Mouse (Mus musculus) brain, embryonic 18.5 days (tissue): ENCODE measurements around the gene Tulp4.
A peak's percentile ranks its signal among the peaks of the same experiment; 100 is the strongest.

Experiments used
- DNase-seq: peaks from one replicate; pipeline ENCODE4 v3.0.0-alpha.2; 2012; ENCODE audit warnings: low read depth, low spot score

Gene Tulp4

DNA sequence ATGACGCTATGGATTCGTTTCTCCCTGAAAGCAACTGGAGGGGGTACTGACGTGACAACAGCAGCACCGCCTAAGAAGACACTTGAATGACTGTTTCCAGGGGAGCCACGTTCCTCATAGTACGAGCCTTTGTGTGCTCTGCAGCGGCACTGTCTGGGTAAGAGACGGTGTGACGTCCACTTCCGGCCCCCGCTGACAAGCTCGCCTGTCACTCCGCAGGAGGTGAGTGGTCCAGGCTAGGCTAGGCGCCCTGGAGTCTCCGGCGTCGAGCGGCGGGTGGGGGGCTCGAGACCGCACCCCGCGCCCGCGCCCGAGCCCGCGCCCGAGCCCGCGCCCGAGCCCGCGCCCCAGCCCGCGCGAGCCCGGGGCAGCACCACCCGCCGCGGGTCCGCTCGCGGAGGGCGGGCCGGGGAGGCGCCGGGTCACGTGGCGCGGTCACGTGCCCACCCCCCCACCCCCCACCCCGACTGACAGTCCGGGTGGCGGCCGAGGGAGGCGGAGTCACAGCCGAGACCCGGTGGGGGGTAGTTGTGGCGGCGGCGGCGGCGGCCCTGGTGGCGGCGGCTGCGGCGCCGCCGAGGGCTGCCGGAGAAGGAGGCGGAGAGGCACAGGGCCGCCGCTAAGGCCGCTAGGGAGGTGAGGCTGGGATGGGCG lies at the start of gene Tulp4:
Tulp4 (plus strand) TSS at position 77 of the 654 bp plus-strand sequence.
- DNase-seq = peak; percentile 88

DNA sequence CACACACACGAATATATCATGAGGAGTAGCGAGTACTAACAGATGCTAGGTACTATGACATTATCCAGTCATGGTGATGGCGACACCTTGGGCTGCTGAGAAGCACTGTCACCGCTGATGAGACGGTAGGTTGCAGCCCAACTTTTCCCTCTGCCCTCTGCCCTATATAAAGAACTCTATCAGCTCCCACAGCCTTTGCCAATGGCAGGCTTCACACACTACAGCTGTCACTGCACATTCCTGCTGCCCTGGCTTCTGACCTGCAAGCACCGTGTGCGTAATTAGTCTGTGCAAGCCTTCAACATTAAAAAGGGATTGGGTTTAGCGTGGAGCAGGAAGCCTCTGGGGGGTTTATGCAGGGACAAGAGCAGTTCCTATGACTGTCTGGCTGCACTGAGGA lies 43.4 kb upstream of the Tulp4 start:
- no peak for DNase-seq

DNA sequence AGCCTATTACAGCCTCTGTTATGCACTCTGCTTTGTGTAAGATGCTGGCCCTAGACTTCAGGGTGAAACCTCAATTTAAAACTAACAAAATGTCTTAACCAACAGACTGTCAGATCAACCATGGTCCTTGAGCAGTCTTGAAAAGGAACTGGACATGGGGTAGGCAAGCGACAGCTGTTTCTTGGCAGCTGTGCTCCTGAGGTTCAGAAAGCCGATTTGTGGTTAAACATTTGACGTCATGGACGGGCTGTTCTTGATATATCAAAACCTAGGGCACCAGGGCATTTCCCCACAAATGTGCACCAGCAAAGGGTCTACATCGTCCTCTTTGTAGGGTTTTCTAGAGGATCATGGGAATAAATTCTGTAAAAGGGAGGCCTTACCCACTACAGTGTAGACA lies 42.7 kb upstream of the Tulp4 start:
- DNase-seq = no peak

DNA sequence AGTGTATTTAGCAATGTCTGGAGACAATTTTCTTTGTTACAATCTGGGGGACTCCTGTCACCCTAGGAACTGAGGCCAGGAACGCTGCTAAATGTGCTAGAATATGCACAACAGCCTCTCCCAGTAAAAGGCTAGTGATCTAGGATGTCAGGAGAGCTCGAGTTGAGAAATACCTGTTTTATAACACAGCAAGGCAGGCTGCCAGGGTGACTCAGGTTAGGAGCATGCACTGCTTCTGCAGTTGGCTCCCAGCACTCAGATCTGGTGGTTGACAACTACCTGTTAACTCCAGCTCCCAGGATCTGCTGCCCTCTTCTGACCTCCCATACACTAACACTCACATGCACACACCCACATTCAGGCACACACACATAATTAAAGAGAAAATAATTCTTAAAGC lies 40.2 kb upstream of the Tulp4 start:
- no peak for DNase-seq

DNA sequence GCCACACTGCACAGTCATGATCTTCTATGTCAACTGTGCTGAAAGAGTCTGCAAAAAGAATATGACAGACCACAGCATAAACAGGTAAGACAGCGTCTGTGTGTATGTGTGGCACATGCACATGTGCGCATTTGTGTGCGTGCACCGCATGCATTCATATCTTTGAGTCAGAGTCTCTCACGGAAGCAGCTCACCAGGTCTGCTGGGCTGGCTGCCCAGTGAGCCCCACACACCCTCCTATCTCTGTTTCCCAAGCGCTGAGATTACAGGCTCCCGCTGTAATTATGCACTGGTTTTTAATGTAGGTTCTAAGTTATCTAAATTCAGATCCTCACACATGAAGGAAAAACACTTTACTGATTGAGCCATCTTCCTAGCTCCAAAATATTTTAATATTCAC lies 38.6 kb upstream of the Tulp4 start:
- DNase-seq = no peak

DNA sequence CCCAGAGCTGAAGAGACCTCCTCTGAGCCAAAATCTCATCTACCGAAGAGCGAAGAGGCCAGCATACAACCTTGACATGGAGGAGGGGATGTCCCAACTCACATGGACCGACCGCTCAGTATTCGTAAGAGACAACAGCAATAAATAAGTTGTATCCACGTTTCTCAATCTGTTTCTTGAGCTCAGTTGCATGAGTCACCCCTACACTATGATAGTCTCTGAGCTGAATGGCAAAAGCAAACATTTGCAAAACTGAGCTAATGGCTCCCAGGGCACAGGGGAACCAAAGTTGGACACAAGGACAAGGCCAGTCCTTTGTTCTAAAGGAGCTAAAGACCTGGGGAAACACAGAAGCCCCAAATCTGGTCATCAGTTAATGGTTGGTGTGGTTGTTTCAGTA lies 36.4 kb upstream of the Tulp4 start:
- DNase-seq = no peak

DNA sequence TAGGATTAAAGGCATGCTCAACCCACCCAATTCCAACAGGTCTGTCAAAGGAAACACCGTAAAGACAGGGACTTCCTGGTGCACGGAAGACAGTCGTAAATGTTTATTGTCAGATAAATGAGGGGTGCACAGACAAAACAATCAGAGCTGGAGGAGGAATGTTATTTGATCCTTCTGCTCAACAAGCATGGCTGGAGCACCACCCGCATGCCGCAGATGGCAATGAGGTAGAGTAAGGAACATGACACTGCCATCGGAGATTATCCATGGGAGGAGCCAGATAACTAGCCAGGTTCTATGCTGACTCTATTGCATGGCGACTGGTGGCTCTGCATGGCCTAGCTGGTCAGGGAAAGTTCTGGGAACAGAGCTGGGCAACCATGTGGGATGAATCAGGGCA lies 32.8 kb upstream of the Tulp4 start:
- no peak for DNase-seq

DNA sequence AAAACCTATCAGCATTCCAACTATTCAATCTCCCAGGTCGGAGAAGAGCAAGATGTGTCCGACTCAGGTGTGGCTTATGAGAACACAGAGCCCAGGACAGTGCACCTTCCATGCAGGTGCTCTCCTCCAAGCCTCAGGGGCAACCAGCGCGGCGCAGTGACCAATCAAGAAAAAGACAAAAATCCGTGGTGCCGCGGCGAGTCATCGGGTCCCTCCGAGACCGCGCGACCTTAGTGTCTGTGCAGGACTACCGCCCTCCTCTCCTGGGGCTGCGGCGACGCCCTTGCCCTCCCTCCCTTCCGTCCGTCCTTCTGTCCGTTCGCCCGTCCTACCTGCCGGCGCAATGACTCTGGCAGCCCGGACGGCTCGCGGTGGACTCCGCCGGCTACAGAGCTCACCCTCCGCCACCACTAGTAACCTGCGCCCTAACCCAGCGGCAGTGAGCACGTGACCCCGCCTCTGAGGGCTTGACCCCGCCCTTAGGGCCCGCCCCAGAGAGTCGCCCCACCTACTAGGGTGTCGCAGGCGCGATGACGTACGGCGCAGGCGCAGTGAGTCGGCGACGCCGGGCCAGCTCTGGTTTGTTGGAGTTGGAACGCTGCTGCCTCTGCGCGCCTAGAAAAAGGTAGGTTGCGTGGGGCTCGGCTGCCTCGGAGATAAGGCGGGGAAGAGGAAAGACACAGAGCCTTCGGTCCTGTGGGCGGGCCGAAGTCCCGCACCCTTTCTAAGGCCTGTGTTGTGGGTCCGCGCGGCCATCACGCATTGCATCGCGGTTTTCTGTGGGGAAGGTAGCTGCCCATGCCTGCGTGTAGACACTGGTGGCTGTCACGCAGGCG lies 26.7 kb upstream of the Tulp4 start, which contains the start of the genes Serac1 and Gtf2h5:
Serac1 (minus strand) TSS at position 455 of the 836 bp plus-strand sequence.
Gtf2h5 (plus strand) TSS at position 500 of the 836 bp plus-strand sequence.
- DNase-seq = peak; percentile 89

DNA sequence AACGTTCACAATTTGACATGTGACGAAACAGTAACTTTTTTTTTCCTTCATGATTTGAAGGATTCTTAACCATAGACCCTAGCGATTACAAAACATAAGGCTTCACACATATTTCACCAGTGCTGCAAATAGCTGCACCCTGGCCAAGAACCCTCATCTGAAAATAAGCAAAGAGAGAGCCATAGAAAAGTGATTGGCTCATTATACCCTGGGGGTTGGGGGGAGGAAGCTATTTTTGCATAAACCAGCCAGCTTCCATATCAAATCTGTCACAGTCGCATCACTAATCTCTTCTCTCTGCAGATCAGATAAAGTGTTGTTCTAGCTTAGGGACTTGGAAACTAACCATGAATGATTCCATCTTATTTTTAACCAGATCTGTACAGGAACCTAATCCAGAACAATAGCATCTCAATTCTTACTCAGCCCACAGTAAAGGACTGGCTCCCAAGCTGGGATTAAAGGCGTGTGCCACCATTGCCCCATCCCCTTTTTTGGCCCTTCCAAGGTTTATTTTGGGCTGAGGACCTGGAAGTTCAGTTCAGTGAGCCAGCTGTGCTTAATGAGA lies 22.8 kb upstream of the Tulp4 start:
- DNase-seq = no peak

DNA sequence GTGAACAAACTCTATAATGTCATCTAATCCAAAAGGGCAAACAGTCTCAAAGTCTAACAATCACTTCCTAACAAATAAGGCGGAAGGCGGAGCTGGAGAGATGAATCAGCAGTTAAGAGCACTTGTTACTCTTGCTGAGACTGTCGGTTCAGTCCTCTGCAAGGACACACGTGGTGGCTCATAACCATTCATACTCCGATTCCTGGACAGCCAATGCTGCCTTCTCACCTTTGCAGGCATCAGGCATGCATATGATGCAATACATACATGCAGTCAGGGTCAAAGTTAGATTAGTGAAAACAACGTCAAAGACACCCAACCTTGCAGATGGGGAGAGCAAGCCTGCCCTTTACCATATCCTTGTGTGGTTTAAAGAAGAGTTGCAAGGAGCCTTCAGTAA lies 14.6 kb upstream of the Tulp4 start:
- DNase-seq = no peak

DNA sequence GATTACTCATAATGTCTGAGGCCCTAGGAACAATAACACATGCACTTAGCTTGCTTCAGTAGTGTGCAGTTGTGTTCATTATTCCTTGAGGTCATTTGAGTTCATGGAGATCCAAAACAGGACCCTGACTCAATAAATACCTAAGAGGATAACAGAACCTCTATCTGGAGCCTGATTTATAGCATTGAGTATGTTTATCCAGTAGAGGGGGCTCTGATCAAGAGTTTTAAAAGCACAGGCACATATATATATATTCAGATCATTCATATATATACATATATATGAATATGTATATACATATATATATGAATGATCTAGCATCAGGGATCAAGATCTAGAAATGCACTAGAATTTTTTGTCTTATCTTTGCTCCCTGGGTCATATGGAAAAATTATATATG lies 10.7 kb upstream of the Tulp4 start:
- no peak for DNase-seq

DNA sequence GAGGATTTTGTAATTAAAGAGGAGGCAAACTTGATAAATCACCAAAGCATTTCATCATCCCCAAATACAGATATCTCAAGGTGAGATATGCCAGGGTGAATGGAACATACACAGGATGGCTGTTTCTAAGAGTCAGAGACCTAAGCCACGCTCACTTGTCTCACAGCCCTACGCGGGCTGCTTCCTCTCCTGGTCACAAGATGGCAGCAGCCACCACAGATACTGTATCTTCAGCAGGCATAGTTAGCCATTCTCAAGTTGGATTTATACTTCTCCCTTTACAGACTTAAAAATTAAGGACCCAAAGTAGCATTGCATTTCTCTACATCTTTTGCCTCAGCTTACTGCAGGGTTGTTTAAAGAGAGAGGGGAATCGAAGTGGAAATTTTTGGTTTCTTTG lies 8.4 kb upstream of the Tulp4 start:
- DNase-seq = no peak

DNA sequence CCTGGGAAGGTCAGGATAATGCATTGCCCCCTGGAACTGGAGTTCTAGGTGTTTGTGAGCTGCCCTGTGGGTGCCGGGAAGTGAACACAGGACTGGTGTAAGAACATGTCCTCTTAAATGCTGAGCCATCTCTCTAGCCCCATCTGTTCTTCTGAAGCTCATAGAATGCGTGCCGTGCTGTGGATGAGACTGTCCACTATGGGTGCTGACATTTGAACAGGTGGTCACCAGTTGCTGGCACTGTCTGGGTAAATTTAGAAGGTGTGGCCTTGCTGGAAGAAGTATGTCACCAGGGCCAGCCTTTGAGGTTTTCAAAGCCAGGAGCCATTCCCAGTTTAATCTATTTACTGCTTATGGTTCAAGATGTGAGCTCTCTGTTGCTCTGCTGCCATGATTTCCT lies 4.0 kb upstream of the Tulp4 start:
- no peak for DNase-seq

DNA sequence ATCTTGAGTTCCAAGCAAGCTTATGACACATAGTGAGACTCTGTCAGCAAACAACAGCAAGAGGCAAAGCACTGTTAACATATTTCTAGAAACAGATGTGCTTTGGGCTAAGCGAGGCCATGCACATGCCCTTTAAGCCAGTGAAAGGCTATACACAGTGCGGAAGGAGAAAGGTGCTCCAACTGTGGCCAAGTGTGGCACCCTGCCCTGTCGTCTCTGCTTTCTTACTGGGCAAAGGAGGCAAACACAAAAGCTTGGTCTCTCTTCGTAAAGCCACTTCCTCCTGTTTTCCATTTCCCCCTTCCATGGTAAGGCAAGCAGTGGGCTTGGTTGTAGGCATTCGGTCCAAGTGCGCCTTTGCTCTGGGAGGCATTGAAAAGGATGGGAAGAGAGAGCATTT lies 2.7 kb upstream of the Tulp4 start:
- DNase-seq = no peak

DNA sequence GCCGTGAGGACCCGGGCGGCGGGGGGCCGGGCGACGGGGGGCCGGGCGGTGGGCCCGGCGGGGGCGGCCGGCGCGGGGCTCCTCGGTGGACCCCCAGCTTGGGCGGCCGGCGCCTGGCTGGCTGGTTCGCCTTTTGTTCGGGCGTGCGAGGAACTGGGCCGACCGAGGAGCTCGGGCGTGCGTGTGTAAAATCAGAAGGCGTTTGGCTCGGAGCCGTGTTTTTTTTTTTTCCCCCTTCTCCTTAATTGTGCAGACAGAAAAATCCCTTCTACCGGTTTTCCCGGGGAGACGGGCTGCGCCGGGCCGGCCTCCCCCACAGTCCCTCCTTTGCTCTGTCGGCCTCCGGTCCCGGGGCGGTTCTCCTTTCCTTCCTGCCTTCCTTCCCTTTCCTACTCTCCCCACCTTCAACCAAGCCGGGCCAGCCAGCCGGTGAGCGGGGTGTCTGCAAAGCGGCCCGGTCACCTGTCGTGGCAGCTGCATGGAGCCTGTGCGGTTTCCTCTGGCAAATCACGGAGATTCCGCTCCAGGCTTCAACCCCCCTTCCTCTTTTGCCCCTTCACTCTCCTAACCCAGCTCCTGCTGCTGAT lies 871 bp downstream of the Tulp4 start:
- peak; percentile 40 for DNase-seq

DNA sequence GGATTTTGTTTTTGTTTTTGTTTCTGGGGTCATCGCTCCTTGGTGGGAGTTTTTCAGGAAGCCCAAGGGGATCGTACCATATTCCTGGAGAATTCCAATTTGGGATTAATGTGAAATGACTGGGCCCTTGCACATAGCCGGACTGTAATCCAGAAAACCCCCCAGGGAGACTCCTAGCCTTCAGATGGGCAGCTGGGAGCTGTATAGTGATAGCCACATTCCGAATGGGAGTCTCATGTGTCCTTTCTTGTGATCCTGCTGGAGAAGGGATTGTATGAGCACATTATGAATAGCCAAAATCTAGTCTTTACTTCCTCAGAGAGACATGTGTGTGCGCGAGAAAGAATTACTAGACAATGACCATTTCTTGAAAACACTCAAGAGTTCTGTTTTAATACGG lies 1.9 kb downstream of the Tulp4 start:
- DNase-seq = no peak

DNA sequence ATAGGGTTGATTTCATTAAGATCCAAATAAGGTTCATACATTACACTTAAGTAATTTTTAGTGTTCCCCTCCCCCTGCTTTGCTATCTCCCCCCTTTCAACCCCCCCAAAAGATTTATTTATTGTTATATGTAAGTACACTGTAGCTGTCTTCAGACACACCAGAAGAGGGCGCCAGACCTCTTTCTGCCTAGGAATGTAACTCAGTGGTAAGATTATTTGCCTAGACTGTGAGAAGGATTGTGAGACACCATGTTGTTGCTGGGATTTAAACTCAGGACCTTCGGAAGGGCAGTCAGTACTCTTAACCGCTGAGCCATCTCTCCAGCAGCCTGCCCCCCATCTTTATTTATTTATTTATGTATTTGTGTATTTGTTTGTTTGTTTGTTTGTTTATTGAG lies 4.7 kb downstream of the Tulp4 start:
- no peak for DNase-seq

DNA sequence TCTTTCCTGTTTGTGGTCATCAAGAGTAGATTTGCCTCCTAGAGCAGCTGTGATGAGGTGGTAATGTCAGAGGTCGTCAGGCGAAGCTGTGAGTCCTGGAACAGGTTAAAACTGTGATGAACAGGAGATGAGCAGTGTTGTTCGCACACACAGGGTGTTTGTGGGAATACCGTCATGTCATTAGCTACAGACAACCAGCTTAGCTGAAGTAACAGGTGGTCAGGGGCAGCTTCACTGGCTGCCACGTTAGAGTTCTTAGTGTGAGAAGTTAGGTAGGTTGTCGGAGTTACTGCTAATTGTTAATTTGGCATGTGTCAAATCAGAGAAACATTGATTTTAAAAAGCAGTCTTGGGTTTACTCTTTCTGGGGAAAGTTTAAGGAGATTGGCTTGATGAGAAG lies 7.4 kb downstream of the Tulp4 start:
- DNase-seq = no peak

DNA sequence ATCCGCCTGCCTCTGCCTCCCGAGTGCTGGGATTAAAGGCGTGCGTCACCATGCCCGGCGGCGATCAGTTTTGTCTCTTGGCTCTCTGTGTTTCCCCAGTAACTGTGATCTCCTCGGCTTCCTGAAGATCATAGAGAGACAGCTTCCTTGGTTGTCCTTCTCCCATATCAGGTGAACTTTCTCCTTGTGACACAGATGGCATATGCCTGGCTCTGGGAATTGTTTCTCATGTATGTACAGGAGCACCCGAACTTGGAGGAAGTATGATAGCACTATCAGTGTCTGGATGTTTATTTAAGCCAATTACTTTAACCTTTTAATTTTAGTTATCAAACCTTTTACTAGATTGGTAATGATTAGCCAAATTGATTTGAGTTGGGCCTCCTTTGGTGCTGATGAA lies 8.8 kb downstream of the Tulp4 start:
- DNase-seq = no peak

DNA sequence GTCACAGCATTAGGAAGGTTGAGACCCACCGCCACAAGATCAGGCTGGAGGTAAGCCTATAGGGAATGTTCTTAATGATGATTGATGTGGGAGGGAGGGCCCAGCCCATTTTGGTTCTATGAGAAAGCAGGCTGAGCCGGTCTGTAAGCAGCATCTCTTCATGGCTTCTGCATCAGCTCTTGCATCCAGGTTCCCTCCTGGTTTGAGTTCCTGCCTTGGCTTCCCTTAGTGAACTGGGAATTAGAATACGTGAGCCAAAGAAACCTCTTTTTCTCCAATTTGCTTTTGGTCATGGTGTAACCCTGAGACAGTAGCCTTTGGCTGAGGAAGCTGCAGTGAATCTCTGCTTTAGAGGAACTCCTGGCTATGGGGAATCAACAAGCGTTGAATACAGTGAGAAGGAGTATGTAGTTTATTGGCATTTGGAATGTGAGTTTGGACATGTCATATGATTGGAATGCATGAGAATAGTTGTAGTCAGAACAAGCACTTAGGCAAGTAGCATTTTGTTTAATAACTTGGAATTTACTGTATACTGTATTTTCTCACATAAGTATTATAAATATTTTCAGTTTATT lies 11.0 kb downstream of the Tulp4 start:
- DNase-seq = no peak

DNA sequence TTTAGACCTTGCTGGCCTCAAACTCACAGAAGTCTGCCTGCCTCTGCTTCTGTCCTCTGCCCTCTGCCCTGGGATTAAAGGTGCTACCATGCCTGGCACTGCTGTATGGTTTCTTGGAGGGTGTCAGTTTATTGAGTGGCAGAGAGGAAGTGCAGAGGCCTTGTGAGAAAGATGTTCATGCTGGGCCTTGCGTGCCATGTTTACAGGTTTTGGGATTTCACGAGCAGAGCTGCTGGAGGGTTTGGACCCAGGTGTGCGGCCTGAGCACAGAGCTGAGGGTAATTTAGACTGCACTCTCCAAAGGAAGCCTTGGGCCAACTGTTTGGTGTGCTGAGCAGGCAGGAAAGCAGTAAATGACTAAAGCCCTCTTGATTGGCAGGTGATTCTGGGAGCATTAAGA lies 11.7 kb downstream of the Tulp4 start:
- no peak for DNase-seq

DNA sequence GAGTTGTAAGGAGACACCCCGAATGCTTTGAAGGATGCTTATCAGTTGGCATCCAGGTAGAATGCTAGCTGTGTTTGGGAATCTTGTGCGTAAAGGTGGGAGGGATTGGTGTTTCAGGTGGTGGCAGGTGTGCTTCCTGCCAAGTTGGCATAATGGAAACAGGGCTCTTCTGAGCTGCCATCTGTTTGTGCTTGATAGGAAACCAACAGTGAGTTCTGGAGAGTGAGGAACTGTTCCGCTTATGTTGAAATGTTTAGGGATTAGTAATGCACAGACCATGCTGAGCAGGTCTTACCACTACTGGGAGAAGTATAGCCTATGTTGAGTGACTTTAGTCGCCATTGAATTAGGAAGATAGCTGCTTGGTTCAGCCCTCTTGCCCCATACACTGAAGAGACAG lies 12.6 kb downstream of the Tulp4 start:
- DNase-seq = no peak
